Mouse (Mus musculus) G1E (cell line): ENCODE data around the gene Cyct. TPM values are rescaled to one million over a fixed set of nuclear protein-coding genes. Genes with fewer than 3 reads are reported as not detected.

Source experiments
- ATAC-seq: 2 replicates; pipeline ENCODE4 v1.8.0; 2016; ENCODE audit warnings: mild to moderate bottlenecking; ENCODE audit not compliant: insufficient number of reproducible peaks, poor library complexity, low FRiP score, severe bottlenecking; ENCODE audit errors: extremely low read depth
- DNase-seq: peaks from one replicate; pipeline ENCODE4 v3.0.0; 2012; ENCODE audit warnings: low spot score
- H3K27me3 ChIP-seq: 2 replicates; pipeline ENCODE4 v1.6.1; 2012; ENCODE audit warnings: mild to moderate bottlenecking, low read length, inconsistent platforms; ENCODE audit not compliant: insufficient read depth
- H3K36me3 ChIP-seq: replicated peaks from 2 replicates; pipeline ENCODE3; 2012; ENCODE audit warnings: mild to moderate bottlenecking, inconsistent platforms
- H3K4me1 ChIP-seq: 2 replicates; pipeline ENCODE4 v1.6.1; 2012; ENCODE audit warnings: low read depth, low read length, inconsistent platforms, mixed read lengths; ENCODE audit not compliant: insufficient read depth
- H3K4me3 ChIP-seq: 2 replicates; pipeline ENCODE4 v1.5.1; 2012; ENCODE audit warnings: low read depth, mild to moderate bottlenecking, inconsistent platforms, low read length, moderate library complexity, mixed read lengths
- H3K9me3 ChIP-seq: replicated peaks from 2 replicates; pipeline ENCODE4 v1.6.1; 2012; ENCODE audit warnings: inconsistent platforms
- CTCF ChIP-seq: IDR thresholded peaks from 2 replicates; pipeline ENCODE4 v1.5.1; 2012; ENCODE audit warnings: low read depth, low read length, inconsistent platforms, mixed read lengths
- GATA1 ChIP-seq: IDR thresholded peaks from 2 replicates; pipeline ENCODE4 v1.6.1; 2012; ENCODE audit warnings: borderline replicate concordance, low read length, inconsistent platforms, mixed read lengths
- GATA2 ChIP-seq: IDR thresholded peaks from 2 replicates; pipeline ENCODE4 v1.6.1; 2012; ENCODE audit warnings: low read depth, low read length, inconsistent platforms, borderline replicate concordance
- POLR2AphosphoS5 ChIP-seq: IDR thresholded peaks from 2 replicates; pipeline ENCODE4 v1.6.1; 2012; ENCODE audit warnings: low read depth, low read length, inconsistent platforms; ENCODE audit not compliant: insufficient replicate concordance
- TAL1 ChIP-seq: conservative IDR thresholded peaks from 2 replicates; pipeline ENCODE4 v1.6.1; 2012; ENCODE audit warnings: low read depth, low read length, inconsistent platforms, mixed read lengths
- polyA plus RNA-seq: library from polyadenylated mRNA; stranded (reverse); fragments of >175 nt; gene quantifications from 2 replicates; pipeline ENCODE4 v1.2.3, GENCODE M21; 2012
- total RNA-seq, 2 experiments: library from RNA; stranded (forward) in 1 of 2; stranded (reverse) in 1 of 2; fragments of 200-1000 nt in 1 of 2; fragments of >200 nt in 1 of 2; fragmentation: Nextera tagmentation in 1 of 2; gene quantifications; 2 replicates each; pipeline ENCODE4 v1.2.3; 2014 to 2017

Cyct gene
- total RNA-seq (2014; fragmentation: Nextera tagmentation) (not detected in 2 replicates), total RNA-seq (2017) (not detected in 2 replicates), polyA plus RNA-seq (not detected in 2 replicates)

DNA sequence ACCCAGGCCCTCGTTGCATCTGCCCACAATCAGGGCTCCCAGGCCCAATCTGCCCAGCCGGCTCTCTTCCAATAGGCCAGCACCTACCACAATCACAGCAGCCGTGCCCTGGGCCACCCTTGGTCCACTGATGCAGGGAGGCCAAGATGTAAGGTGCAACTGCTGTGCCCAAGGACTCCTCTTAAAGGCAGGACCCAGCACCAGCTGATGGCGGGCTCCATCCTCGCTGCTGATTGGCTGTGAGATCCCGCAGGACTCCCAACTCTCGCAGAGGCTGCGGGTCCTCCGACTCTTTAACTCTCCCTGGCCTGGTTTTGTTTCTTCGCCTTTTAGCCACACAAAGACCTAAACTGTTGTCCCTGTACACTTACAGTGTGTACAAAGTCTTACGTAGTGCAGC, at the start of gene Cyct:
Cyct (minus strand) TSS at position 225 of the 400 bp plus-strand sequence.
- Histone ChIP-seq H3K4me3 (no peak within 1 kb of the TSS), H3K9me3 (no peaks in the 10 kb centered on the region), H3K36me3 (no peaks in the 10 kb centered on the region), H3K4me1 (no peaks in the 10 kb centered on the region), H3K27me3 (peaks cover 3% of the 10 kb centered on the region; the same call in 1 of the 2 replicates)
- TF ChIP-seq TAL1 (no peak), CTCF (no peak), GATA1 (no peak), POLR2AphosphoS5 (no peak), GATA2 (no peak)
- ATAC-seq (no peak), DNase-seq (no peak)

DNA sequence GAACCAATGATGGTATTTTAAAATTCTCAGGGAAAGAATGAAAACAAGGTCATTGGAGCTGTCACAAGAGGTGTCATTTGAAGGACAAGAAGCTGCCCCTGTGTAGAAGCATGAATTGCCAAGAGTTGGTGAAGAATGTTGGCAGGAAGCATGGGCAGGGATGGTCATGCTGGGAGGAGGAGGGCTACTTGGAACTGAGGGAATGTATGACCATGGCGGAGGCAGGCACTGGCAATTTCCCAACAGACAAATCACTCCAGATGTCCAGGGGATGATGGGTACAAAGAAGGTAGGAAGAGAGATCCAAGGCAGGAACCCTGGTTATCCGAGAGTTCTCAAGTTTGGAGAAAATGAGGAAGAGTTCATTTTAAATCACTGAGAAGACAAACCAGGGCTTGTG, 49.7 kb upstream of the Cyct start:
- H3K27me3 ChIP-seq = peaks cover 13% of the 10 kb centered on the region; the same call in 1 of the 2 replicates
- no peak for TF ChIP-seq GATA1
- TF ChIP-seq GATA2 = no peak
- TF ChIP-seq POLR2AphosphoS5 = no peak
- no peak for TF ChIP-seq CTCF
- no peak for TF ChIP-seq TAL1

DNA sequence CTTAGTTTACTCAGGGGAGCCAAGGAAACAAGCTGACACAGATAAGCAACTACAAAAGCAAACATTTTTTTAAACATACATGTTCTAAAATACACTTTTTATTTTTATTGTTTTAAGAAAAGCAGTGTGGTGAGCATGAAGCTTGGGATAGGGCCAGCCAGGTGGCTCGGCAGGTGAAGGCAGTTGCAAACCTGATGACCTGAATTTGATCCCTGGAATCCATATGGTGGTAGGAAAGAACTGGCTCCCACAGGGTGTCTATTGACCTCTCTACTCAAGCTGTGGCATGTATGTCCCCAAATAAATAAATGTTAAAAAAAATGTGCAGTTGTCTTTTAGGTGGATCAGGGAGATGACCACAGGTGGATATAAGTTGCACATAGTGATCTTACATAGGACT, 49.3 kb upstream of the Cyct start:
- Histone ChIP-seq H3K27me3 (peaks cover 13% of the 10 kb centered on the region; the same call in 1 of the 2 replicates), H3K9me3 (peaks cover 9% of the 10 kb centered on the region), H3K4me3 (no peak overlapping the region), H3K36me3 (no peaks in the 10 kb centered on the region), H3K4me1 (no peaks in the 10 kb centered on the region)
- no peak for TF ChIP-seq TAL1
- no peak for TF ChIP-seq POLR2AphosphoS5
- TF ChIP-seq GATA2 = no peak
- no peak for TF ChIP-seq GATA1
- TF ChIP-seq CTCF = no peak
- no peak for DNase-seq
- ATAC-seq = no peak

More for the DNA sequence above, 49.7 kb upstream of the Cyct start:
- H3K9me3 ChIP-seq = peaks cover 9% of the 10 kb centered on the region
- DNase-seq = no peak
- H3K4me3 ChIP-seq = no peak overlapping the region
- no peaks in the 10 kb centered on the region for H3K4me1 ChIP-seq
- H3K36me3 ChIP-seq = no peaks in the 10 kb centered on the region
- no peak for ATAC-seq

DNA sequence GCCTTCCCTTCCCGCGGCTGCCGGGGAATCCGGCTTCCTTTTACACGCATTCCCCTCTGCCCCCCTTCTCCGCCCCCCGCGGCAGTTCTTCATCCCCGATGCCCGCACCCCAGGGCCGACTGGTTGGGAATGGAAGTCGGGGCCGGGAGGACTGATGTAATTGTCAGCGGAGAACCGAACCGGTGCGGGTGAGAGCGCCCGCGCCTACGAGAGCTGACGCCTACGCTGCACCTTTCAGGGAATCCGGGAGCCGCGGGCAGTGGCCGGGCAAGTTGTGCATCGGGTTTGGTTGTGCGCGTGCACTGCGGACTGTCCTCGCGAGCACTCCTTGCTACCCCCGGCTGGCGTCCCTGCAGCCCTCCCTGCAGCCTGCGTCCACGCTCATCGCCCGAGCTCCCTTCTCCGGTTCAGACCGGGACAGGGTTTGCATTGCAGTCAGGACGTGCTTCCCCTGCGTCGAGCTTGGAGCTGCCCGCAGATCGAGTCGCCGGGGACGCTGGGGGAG, 46.7 kb upstream of the Cyct start:
- Histone ChIP-seq H3K27me3 (peaks cover 18% of the 10 kb centered on the region), H3K4me1 (no peaks in the 10 kb centered on the region), H3K36me3 (no peaks in the 10 kb centered on the region), H3K9me3 (peaks cover 9% of the 10 kb centered on the region), H3K4me3 (no peak overlapping the region)
- no peak for ATAC-seq
- DNase-seq = no peak
- TF ChIP-seq GATA2 (no peak), TAL1 (no peak), GATA1 (no peak), CTCF (no peak)

DNA sequence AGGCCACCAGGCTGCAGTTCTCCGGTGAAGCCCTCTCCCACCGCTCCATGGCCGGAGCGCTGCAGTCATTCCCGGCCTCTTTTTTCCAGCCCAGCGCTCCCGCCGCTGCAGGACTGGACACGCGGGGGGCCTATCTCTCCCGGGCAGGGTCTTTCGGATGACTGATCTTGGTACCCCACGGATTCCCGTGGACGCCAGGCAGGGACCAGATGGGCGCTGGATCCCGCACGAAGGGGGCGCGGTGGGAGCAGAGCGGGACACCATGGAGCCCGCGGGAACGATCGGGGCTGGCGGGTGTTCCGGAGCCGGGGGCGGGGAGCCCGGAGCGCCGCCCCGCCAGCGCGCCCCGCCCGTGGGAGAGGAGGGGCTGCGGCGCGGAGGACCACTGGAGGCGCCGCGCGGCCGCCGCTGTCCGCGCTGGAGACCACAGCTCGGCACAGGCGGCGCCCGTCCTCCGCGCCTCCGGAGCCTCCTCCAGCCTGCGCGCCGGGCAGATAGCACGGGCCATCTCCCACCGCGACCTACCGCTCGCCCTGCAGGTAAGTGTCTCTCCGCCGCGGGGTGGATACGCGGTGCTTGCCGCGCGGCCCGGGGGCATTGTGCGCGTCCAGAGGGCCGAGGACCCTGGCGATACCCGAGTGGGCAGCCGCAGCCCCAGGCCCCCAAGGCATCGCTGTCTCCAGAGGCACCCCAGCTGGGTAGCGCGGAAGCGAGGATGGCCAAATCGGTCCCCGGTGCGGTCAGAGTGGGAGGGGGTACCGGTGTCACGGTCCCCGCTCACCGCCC, 46.1 kb upstream of the Cyct start, which contains the start of gene Osbpl6:
Osbpl6 (plus strand) TSS at position 358 of the 786 bp plus-strand sequence.
- H3K36me3 ChIP-seq = no peaks in the 10 kb centered on the region
- no peak for DNase-seq
- no peak within 1 kb of the TSS for H3K4me3 ChIP-seq
- H3K9me3 ChIP-seq = peaks cover 9% of the 10 kb centered on the region
- ATAC-seq = no peak
- no peaks in the 10 kb centered on the region for H3K4me1 ChIP-seq
- H3K27me3 ChIP-seq = peaks cover 18% of the 10 kb centered on the region
- no peak for TF ChIP-seq TAL1
- no peak for TF ChIP-seq GATA1
- TF ChIP-seq CTCF = no peak

DNA sequence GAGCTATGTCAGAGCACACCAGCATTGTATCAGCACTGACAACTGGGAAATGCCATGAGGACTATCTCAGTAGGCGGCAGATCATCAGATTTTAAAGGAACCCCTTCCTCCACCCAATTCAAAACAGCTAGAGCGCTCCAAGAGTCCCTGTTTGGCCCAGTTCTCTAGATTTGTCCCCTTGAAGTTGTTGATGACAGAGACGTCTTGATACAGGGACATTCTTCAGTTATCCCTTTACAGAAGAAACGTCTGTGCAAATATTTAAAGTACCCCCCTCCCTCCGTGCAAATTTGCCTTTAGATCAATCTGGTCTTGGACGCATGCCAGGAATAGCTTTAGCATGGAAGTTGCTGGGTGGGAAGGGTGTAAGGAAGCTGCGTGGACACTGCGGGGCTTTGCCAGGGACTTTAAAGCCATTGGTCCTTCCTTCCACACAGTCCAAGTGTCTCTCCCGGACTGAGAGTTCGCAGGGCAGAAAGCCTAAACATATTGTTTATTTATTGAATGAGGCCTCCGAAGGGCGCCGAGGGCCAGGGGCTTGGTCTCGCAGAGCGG, 45.4 kb upstream of the Cyct start:
- no peak for ATAC-seq
- no peak overlapping the region for H3K4me3 ChIP-seq
- H3K36me3 ChIP-seq = no peaks in the 10 kb centered on the region
- DNase-seq = no peak
- no peaks in the 10 kb centered on the region for H3K4me1 ChIP-seq
- H3K27me3 ChIP-seq = peaks cover 18% of the 10 kb centered on the region
- TF ChIP-seq GATA1 (no peak), GATA2 (no peak), TAL1 (no peak), CTCF (no peak), POLR2AphosphoS5 (no peak)
- peaks cover 9% of the 10 kb centered on the region for H3K9me3 ChIP-seq
